Mouse (Mus musculus) limb, embryonic 12.5 days (tissue): ENCODE data around the gene Ubap1l. TPM values are rescaled to one million over a fixed set of nuclear protein-coding genes. Genes with fewer than 3 reads are reported as not detected.

Experiments
- ATAC-seq: fragments of 200-750 bp; cut with Nextera tagmentation; 2 replicates; pipeline ENCODE4 v1.8.0; 2017; ENCODE audit warnings: low read depth, moderate TSS enrichment; ENCODE audit not compliant: insufficient number of reproducible peaks, insufficient read depth, low FRiP score, low TSS enrichment
- H3K27ac ChIP-seq: fragments of 300-500 bp; sonication (generic); 2 replicates; pipeline ENCODE4 v1.5.1; 2016; ENCODE audit warnings: mild to moderate bottlenecking, moderate library complexity
- H3K27me3 ChIP-seq: fragments of 300-500 bp; sonication (generic); 2 replicates; pipeline ENCODE4 v1.6.1; 2016; ENCODE audit warnings: mild to moderate bottlenecking, moderate library complexity
- H3K36me3 ChIP-seq: fragments of 300-500 bp; sonication (generic); 2 replicates; pipeline ENCODE4 v1.6.1; 2016; ENCODE audit warnings: mild to moderate bottlenecking, moderate library complexity
- H3K4me1 ChIP-seq: fragments of 300-500 bp; sonication (generic); replicated peaks from 2 replicates; pipeline ENCODE4 v1.6.1; 2016
- H3K4me2 ChIP-seq: fragments of 300-500 bp; sonication (generic); 2 replicates; pipeline ENCODE4 v1.6.1; 2016; ENCODE audit warnings: mild to moderate bottlenecking, moderate library complexity
- H3K4me3 ChIP-seq: fragments of 300-500 bp; sonication (generic); replicated peaks from 2 replicates; pipeline ENCODE4 v1.5.1; 2016; ENCODE audit warnings: mild to moderate bottlenecking
- H3K9ac ChIP-seq: fragments of 300-500 bp; sonication (generic); replicated peaks from 2 replicates; pipeline ENCODE4 v1.6.1; 2016; ENCODE audit warnings: mild to moderate bottlenecking, moderate library complexity
- H3K9me3 ChIP-seq: fragments of 300-500 bp; sonication (generic); 2 replicates; pipeline ENCODE4 v1.6.1; 2016; ENCODE audit warnings: mild to moderate bottlenecking, moderate library complexity
- WGBS: fragments of 180-500 bp; shearing (Covaris S2); methylation state at CpG from one replicate; pipeline ENCODE4 v1.1.7; 2016; 5-methylcytosine and 5-hydroxymethylcytosine counted together
- polyA plus RNA-seq: library from polyadenylated mRNA; unstranded; fragments of >200 nt; fragmentation: Nextera tagmentation; extraction: Ambion mirVana; gene quantifications from 2 replicates; pipeline ENCODE4 v1.2.1, GENCODE M21; 2016

The Ubap1l gene
- polyA plus RNA-seq, 1 experiment from 2014 or later: 0.15 TPM

- H3K4me1 ChIP-seq: peaks cover 10% of the 10 kb centered on the region; the same call in 1 of the 2 replicates
- H3K36me3 ChIP-seq: no peaks in the 10 kb centered on the region
- no peak overlapping the region for H3K4me3 ChIP-seq
- no peaks in the 10 kb centered on the region for H3K27me3 ChIP-seq
- H3K4me2 ChIP-seq: no peak overlapping the region
- ATAC-seq: no peak
- WGBS: 73% methylated on average over 3 of the region's 3 CpGs
- no peak overlapping the region for H3K27ac ChIP-seq
- H3K9ac ChIP-seq: no peak overlapping the region
- H3K9me3 ChIP-seq: no peaks in the 10 kb centered on the region
These were observed 58.8 kb downstream of the Ubap1l start for GRCm38 (mm10) chr9:65419633-65420032.

GRCm38 (mm10) chr9:65422760-65423501, 62.1 kb downstream of the Ubap1l start, which contains the start of gene Slc51b:
Gene Slc51b, minus strand, starts transcription at chr9:65422955.
- Histone ChIP-seq H3K27me3 (no peaks in the 10 kb centered on the region), H3K4me2 (no peak within 1 kb of the TSS), H3K4me1 (peaks cover 7% of the 10 kb centered on the region; the same call in 1 of the 2 replicates), H3K36me3 (no peaks in the 10 kb centered on the region), H3K27ac (no peak within 1 kb of the TSS), H3K9ac (no peak within 1 kb of the TSS), H3K4me3 (no peak within 1 kb of the TSS), H3K9me3 (no peaks in the 10 kb centered on the region)
- WGBS: 79% methylated on average over 11 of the region's 11 CpGs
- ATAC-seq: no peak

GRCm38 (mm10) chr9:65424393-65424792, 63.6 kb downstream of the Ubap1l start:
- Histone ChIP-seq H3K4me3 (no peak overlapping the region), H3K4me2 (no peak overlapping the region), H3K4me1 (peaks cover 7% of the 10 kb centered on the region; the same call in 1 of the 2 replicates), H3K27ac (no peak overlapping the region), H3K9me3 (no peaks in the 10 kb centered on the region), H3K36me3 (no peaks in the 10 kb centered on the region), H3K27me3 (no peaks in the 10 kb centered on the region), H3K9ac (no peak overlapping the region)
- WGBS: 20% methylated on average over 3 of the region's 3 CpGs
- no peak for ATAC-seq

GRCm38 (mm10) chr9:65427511-65427910, 66.7 kb downstream of the Ubap1l start:
- no peaks in the 10 kb centered on the region for H3K27me3 ChIP-seq
- H3K9me3 ChIP-seq: no peaks in the 10 kb centered on the region
- no peak for ATAC-seq
- H3K4me2 ChIP-seq: no peak overlapping the region
- 75% methylated on average over 2 of the region's 2 CpGs for WGBS
- no peak overlapping the region for H3K4me3 ChIP-seq
- H3K4me1 ChIP-seq: peaks cover 7% of the 10 kb centered on the region; the same call in 1 of the 2 replicates
- H3K9ac ChIP-seq: no peak overlapping the region
- H3K36me3 ChIP-seq: no peaks in the 10 kb centered on the region
- no peak overlapping the region for H3K27ac ChIP-seq

- no peak for ATAC-seq
- Histone ChIP-seq H3K36me3 (no peaks in the 10 kb centered on the region), H3K4me1 (peaks cover 7% of the 10 kb centered on the region; the same call in 1 of the 2 replicates), H3K9ac (no peak overlapping the region), H3K27ac (no peak overlapping the region), H3K4me2 (no peak overlapping the region), H3K27me3 (no peaks in the 10 kb centered on the region), H3K9me3 (no peaks in the 10 kb centered on the region), H3K4me3 (no peak overlapping the region)
- WGBS: 80% methylated on average over 5 of the region's 5 CpGs
These were observed 67.2 kb downstream of the Ubap1l start for GRCm38 (mm10) chr9:65428003-65428402.

Other genes with a start within 250 kb of the Ubap1l start
- 6.2 and 6.4 TPM in 2 replicates for gene Igdcc3, start 219.9 kb upstream of the Ubap1l start, polyA plus RNA-seq
- gene Parp16, start 165.7 kb upstream of the Ubap1l start, polyA plus RNA-seq: 8.2 and 8.7 TPM in 2 replicates
- gene Cilp, start 95.9 kb upstream of the Ubap1l start, polyA plus RNA-seq: 0.54 and 0.63 TPM in 2 replicates
- 60.0 and 60.8 TPM in 2 replicates for gene Clpx, start 66.8 kb upstream of the Ubap1l start, polyA plus RNA-seq
- gene Pdcd7, start 14.9 kb upstream of the Ubap1l start, polyA plus RNA-seq: 17.0 and 18.3 TPM in 2 replicates
- 1.3 and 1.7 TPM in 2 replicates for gene Kbtbd13, start 30.6 kb downstream of the Ubap1l start, polyA plus RNA-seq
- gene Rasl12, start 37.5 kb downstream of the Ubap1l start, polyA plus RNA-seq: 9.4 and 10.4 TPM in 2 replicates
- not detected in 2 replicates for gene Slc51b, start 61.9 kb downstream of the Ubap1l start, polyA plus RNA-seq
- gene Mtfmt, start 74.7 kb downstream of the Ubap1l start, polyA plus RNA-seq: 25.4 and 28.2 TPM in 2 replicates
- 126 and 129 TPM in 2 replicates for gene Spg21, start 99.9 kb downstream of the Ubap1l start, polyA plus RNA-seq
- gene Ankdd1a, start 159.2 kb downstream of the Ubap1l start, polyA plus RNA-seq: not detected in 2 replicates
- 12.2 and 15.0 TPM in 2 replicates for gene Plekho2, start 219.0 kb downstream of the Ubap1l start, polyA plus RNA-seq
- 21.7 and 22.8 TPM in 2 replicates for gene Pif1, start 226.1 kb downstream of the Ubap1l start, polyA plus RNA-seq